Mouse (Mus musculus) T-helper 17 cell (primary cell): ENCODE results near the gene Slc15a5.

Source experiments
- in situ Hi-C, 2 experiments: fragments of 300-600 bp; cut with MboI, MseI; formaldehyde crosslinking; loops; 1 replicate in 1 of 2; 2 replicates in 1 of 2; pipeline ENCODE4 v1.15.1; 2025; ENCODE audit warnings: high pct_unique_total_duplicates in 2 of 2

Slc15a5 gene

DNA sequence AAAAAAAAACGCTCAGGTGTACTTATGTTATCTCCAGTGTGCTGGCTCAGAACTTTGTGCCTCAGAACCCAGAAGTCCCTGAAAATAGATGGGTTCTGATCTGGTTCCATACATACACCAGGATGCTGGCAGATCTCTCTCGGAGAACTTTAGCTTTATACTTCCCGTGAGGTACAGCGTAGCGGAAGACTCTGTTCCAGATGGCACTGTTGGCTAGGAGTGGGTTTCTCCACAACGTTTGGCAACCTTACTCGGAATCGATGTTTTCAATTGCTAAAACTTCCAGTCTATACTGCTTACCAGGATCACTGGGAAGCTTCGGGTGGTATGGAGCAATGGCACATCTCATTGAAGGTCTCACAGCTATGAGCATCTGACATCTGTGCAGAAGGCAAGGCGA lies 9.8 kb downstream of the Slc15a5 start:
- in situ Hi-C loops, result no loop called here

- in situ Hi-C loops, result no loop called here
These were observed 24.1 kb downstream of the Slc15a5 start for GRCm38 (mm10) chr6:138055572-138055971.

GRCm38 (mm10) chr6:138054956-138055355 lies 24.8 kb downstream of the Slc15a5 start:
- in situ Hi-C loops, result no loop called here

DNA sequence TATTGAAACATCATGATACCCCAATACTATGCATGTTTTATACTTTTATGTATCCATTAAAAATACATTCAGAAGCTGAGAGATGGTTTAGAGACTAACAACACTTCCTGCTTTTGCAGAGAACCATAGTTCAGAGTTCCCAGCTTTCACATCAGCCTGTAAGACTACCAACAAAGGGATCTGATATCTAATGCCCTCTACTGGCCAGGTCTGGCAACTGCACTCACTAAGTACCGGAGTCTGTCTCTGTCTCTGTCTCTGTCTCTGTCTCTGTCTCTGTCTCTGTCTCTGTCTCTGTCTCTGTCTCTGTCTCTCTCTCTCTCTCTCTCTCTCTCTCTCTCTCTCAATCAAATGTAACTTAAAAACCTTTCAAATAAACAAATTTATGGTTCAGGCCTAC lies 25.6 kb downstream of the Slc15a5 start:
- in situ Hi-C loops, result no loop called here

GRCm38 (mm10) chr6:138053686-138054085 lies 26.0 kb downstream of the Slc15a5 start:
- in situ Hi-C loops, result no loop called here

- in situ Hi-C loops, result no loop called here
These were observed 34.4 kb downstream of the Slc15a5 start for GRCm38 (mm10) chr6:138045364-138045763.

DNA sequence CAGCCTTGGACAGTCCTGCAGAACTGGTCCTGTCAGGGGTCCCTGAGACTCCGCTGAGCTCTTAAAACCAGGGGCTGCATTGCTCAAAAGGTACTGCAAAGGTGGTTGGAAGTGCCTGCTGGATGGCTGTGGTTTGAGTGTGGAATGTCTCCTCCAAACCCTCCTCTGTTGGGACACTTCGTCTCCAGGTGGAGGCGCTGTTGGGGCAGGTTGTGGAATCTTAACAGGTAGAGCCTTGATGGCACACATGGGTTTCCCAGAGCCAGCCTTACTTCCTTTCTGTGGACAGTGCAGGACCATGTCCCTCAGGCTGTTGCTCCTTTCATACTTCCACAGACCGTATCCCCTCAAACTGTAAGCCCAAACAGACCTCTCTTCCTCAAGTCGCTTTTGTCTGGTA lies 36.8 kb downstream of the Slc15a5 start:
- in situ Hi-C loops, result no loop called here

DNA sequence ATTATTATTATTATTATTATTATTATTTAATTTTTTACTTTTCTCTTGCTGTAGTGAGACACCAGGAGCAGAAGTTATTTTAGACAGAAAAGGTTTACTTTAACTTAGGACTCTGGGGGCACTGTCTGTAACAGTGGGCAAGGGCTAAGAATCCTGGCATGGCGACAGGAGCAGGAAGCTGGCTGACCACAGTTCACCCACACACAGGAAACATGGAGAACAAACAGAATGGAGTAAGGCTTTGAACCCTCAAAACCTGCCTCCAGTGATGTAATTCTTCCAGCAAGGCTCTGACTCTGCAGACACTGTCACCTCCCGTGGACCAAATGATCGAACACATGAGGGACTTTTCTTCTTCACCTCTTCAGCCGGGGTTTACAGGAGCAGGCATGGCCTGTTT lies 37.9 kb downstream of the Slc15a5 start:
- in situ Hi-C loops, result no loop called here

GRCm38 (mm10) chr6:138037587-138037986 lies 42.1 kb downstream of the Slc15a5 start:
- in situ Hi-C loops, result no loop called here

- in situ Hi-C loops, result no loop called here
These were observed 42.8 kb downstream of the Slc15a5 start for GRCm38 (mm10) chr6:138036891-138037290.

DNA sequence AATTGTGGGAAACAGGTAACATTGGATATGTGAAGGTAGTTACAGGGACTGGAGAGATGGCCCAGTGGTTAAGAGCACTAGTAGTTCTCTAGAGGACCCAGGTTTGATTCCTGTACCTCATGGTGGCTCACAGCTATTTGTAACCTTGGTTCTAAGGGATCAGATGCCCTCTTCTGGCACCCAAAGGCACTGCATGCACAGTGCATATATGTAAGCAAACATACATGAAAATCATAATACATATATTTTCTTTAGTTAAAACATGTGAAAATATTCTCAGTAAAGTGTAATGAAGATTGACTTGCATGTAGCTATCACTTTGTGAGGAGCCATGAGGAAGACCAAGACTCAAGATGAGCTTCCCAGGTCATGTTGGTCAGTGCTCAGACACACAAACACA lies 62.8 kb downstream of the Slc15a5 start:
- in situ Hi-C loops, result no loop called here

DNA sequence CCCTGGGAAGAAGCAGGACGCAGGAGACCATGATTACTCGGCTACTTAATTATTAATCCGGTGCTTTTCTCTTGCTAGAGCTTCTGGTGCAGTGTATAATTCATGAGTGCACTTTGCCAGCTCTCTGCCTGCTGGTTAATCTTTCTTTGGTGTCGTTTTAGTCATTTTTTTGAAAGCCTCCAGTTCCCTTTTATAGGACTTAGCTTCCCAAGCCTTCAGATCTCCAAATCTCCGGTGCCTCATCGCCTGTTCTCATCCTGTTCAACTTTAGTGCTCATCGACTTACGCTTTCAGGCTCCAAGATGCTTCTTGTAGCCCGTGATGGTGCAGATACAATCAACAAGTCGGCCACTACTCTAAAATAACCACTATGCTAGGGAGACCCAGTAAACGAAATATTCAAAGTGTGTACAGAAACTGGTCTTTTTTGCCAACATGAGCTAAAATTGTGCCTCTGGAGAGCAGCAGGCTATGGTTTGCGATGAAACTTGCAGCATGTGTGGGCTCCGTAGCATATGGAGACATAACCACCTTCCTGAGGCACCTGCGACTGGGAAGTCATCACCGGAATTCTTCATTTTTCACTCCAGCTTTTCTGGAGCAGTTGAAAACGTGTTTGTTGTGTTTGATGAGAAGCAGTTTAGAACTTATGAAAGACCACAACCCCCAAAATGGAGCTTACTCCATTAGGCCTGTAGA lies 64.6 kb downstream of the Slc15a5 start:
- in situ Hi-C loops, result no loop called here

DNA sequence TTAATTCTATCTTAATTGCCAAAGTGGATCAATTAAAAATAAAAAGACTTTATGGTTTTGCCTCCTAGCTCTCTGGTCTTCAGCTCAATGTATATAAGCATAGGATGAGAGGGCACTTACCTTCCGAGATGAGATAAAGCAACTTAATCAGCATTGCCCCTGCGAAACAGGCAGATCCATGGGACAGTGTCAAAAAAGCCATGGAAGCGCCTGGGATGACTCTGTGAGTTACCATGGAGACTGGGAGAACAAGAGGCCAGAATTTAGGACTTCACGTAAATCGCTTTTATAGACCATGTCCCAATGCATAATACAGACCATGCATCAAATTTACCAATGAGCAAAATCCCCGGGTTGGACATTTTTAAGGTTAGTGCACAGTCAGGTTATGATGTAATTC lies 67.8 kb downstream of the Slc15a5 start:
- in situ Hi-C loops, result no loop called here

DNA sequence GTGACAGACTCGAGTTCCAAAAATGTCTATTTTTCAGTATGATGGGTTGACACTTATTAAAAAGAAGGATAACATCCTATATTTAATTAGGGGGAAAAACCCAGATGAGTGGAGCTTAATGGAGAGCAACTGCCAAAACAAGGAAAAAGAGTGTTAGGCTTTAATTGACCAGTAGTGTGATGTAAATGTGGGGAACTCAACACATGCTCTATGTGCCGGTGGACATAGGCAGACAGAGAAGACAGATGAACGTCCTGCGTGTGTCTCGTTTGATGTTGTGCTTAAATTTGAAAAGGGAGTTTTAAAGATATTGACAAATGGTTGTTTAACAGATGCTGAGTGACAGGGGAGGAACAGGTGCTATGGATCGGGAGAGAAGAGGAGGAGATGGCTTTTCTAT lies 72.0 kb downstream of the Slc15a5 start:
- in situ Hi-C loops, result no loop called here

DNA sequence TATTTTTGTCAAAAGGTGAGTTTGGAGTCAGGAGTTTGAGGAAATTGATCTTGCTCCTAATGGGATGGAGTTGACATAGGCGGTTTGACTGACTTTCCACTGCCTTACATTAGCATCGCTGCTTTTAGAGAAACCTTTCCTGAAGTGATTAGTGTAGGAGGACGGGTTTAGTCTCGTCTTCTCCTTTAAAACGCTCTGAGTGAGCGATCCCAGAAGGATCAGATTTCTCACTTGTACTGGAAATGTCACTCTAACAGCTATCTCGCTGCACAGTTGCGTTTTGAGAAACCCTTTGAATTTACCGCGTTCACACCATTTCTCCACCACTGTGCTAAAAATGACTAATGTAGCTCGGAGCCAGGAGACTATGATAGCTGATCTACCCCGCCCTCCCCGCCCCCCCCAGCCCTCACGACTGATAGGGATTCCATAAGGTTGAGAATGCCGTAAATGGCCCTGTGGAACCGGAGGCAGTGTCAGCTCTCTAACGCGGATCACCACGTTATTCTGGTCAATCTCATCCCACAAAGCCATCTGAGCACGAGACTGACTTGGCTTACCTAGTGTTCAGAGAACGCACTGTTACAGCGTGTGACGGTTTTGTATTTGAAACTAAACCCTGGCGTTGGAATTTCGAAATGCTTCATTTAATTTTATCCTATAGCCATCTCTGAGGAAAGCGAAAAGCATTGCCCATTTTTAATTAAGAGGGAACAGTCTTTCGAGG lies 73.0 kb downstream of the Slc15a5 start:
- in situ Hi-C loops, result no loop called here

- in situ Hi-C loops, result loop anchor here in 1 of 2 experiments (5.0 kb wide), 1 partner anchor 92 kb away; no protein-coding TSS in a partner anchor
These were observed 89.9 kb downstream of the Slc15a5 start for GRCm38 (mm10) chr6:137989853-137990252.

DNA sequence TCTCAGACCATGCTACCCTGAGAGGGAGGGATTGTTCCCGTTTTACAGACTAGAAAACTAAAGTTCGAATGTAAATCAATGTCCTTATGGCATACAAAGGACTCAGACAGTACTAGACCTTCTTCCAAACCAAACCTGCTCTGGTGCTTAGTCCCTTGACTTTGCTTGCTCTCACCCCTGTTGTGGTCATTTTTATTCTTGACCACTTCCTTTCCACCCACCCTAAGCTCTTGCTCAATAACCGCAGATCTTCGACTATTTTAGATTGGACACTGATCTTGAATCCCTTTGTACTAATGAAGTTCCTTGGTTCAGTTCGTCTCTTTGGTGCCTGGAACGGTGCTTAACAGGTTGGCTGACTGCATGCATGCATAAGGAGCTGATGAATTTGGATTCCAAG lies 94.5 kb downstream of the Slc15a5 start:
- in situ Hi-C loops, result no loop called here

- in situ Hi-C loops, result no loop called here
These were observed 97.5 kb downstream of the Slc15a5 start for GRCm38 (mm10) chr6:137982195-137982737.

DNA sequence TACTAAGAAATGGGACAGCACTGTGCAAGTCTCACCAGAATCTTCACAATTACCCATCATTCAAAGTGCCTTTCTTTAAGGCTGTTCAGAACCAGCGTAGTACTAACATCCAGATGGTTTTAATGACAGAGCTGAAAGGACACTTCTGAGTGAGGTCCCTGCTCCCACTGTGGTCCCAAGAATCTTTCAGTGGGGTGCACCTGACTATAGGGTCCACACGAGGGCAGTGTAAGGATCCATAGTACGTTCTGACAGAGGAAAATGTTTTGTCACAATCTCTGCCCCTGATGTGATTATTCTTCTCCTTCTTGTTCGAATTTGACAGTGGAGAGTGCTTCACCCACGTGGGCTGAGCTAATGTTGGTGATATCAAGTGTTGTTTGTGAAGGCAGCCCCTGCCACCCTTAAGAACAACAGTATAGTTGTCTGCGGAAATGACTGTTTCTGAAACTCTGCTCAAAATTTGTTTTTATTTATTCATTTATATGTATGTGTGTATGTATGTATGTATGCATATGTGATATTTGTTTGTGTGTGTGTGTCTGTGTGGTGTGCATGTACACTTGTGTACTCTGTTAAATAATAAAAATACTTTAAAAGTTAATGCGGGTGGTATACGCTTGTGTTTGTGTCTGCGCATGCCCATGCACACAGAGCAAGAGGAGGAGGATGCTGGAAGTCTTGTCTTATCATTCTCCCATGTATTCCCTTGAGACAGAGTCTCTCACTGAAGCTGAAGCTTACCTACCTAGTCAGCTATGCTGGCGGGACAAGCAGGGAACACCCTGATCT lies 98.6 kb downstream of the Slc15a5 start:
- in situ Hi-C loops, result no loop called here

DNA sequence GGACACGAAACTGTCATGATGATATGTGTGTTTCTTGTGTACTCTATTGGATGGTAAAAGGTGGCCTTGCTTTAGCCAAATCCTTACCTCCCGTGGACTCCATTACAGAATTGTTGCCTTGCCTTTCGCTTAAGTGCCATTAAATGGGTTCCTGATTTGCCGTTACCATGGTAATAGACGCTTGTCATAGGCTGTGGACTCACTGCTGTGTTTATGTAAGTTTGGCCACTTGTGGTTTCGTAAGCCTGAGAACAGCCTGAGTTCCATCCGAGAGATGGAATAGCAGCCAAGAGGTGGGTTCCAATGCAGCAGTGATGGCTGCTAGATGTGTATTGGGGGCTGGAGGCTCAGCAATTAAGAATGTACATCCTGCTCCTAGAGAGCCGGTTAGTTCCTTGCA lies 99.3 kb downstream of the Slc15a5 start:
- in situ Hi-C loops, result no loop called here

DNA sequence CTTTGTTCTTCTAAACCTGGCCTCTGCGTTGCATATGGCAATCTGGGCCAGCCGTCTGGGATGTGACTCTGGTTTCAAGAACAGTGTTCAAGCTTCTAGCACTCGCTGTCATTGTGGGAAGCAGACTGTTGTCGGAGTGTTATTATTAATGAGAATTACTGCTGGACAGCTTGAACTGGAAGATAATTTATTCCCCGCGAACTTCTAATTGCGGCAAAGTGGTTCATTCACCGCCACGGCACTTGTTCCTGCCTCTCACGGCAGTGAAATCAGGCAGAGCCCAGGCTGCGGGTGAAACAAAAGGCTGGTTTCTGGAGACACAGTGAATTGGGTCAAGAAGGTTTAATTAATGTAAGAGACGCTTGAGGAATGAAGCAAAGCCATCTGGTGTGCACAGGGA lies 99.9 kb downstream of the Slc15a5 start:
- in situ Hi-C loops, result no loop called here

DNA sequence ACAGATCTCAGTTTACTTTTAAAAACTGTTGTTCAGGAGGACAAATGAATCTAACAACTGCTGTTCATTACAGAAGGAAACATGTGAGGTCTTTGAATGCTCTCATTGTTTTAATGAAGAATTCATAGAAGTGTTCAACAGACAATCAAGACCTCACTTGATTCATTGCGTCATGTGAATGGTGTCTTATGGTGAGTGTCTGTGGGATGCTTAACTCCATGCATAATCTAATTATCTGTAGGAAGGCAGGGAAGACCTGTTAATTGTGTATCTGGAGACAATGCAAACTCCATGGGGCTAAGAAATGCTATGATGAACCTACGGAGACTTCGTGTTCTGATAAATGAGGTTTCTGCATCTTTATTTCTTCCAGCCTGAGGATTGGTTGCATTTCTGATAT lies 103.7 kb downstream of the Slc15a5 start:
- in situ Hi-C loops, result no loop called here
